Mouse (Mus musculus) hindbrain, embryonic 13.5 days (tissue): ENCODE results near the gene Mtcl1. TPM values are rescaled to one million over a fixed set of nuclear protein-coding genes. Genes with fewer than 3 reads are reported as not detected.

Source experiments
- ATAC-seq: fragments of 200-750 bp; cut with Nextera tagmentation; 2 replicates; pipeline ENCODE4 v1.8.0; 2017; ENCODE audit warnings: moderate TSS enrichment; ENCODE audit not compliant: low FRiP score
- H3K27ac ChIP-seq: fragments of 300-500 bp; sonication (generic); 2 replicates; pipeline ENCODE4 v1.5.1; 2015; ENCODE audit warnings: inconsistent platforms, mild to moderate bottlenecking, moderate library complexity
- H3K27me3 ChIP-seq: fragments of 300-500 bp; sonication (generic); 2 replicates; pipeline ENCODE4 v1.6.1; 2015; ENCODE audit warnings: mild to moderate bottlenecking, inconsistent platforms
- H3K36me3 ChIP-seq: fragments of 300-500 bp; sonication (generic); 2 replicates; pipeline ENCODE4 v1.6.1; 2015; ENCODE audit warnings: mild to moderate bottlenecking, inconsistent platforms
- H3K4me1 ChIP-seq: fragments of 300-500 bp; sonication (generic); replicated peaks from 2 replicates; pipeline ENCODE4 v1.6.1; 2015; ENCODE audit warnings: inconsistent platforms
- H3K4me2 ChIP-seq: fragments of 300-500 bp; sonication (generic); 2 replicates; pipeline ENCODE4 v1.6.1; 2015; ENCODE audit warnings: inconsistent platforms, mild to moderate bottlenecking, moderate library complexity
- H3K4me3 ChIP-seq: fragments of 300-500 bp; sonication (generic); 2 replicates; pipeline ENCODE4 v1.5.1; 2015; ENCODE audit warnings: mild to moderate bottlenecking, inconsistent platforms
- H3K9ac ChIP-seq: fragments of 300-500 bp; sonication (generic); 2 replicates; pipeline ENCODE4 v1.6.1; 2015; ENCODE audit warnings: mild to moderate bottlenecking, inconsistent platforms
- H3K9me3 ChIP-seq: fragments of 300-500 bp; sonication (generic); 2 replicates; pipeline ENCODE4 v1.6.1; 2016; ENCODE audit warnings: inconsistent platforms
- WGBS: fragments of 180-500 bp; shearing (Covaris S2); methylation state at CpG from one replicate; pipeline ENCODE4 v1.1.7; 2015; 5-methylcytosine and 5-hydroxymethylcytosine counted together
- polyA plus RNA-seq: library from polyadenylated mRNA; unstranded; fragments of >200 nt; fragmentation: Nextera tagmentation; extraction: Ambion mirVana; gene quantifications from 2 replicates; pipeline ENCODE4 v1.2.1, GENCODE M21; 2015

Mtcl1 gene
- polyA plus RNA-seq, 1 experiment from 2014 or later, result 50.9 TPM

GRCm38 (mm10) chr17:66417329-66417728, 32.2 kb downstream of the Mtcl1 start:
- Histone ChIP-seq H3K9ac (peak overlapping the region; percentile 56; the same call in 1 of the 2 replicates), H3K4me2 (peak overlapping the region; percentile 51), H3K27ac (peak overlapping the region; percentile 87), H3K36me3 (no peaks in the 10 kb centered on the region; the same call in 1 of the 2 replicates), H3K4me1 (peaks cover 50% of the 10 kb centered on the region), H3K4me3 (peak overlapping the region; percentile 20), H3K27me3 (no peaks in the 10 kb centered on the region), H3K9me3 (no peaks in the 10 kb centered on the region)
- 21% methylated on average over 5 of the region's 5 CpGs for WGBS
- ATAC-seq, result peak; percentile 53

DNA sequence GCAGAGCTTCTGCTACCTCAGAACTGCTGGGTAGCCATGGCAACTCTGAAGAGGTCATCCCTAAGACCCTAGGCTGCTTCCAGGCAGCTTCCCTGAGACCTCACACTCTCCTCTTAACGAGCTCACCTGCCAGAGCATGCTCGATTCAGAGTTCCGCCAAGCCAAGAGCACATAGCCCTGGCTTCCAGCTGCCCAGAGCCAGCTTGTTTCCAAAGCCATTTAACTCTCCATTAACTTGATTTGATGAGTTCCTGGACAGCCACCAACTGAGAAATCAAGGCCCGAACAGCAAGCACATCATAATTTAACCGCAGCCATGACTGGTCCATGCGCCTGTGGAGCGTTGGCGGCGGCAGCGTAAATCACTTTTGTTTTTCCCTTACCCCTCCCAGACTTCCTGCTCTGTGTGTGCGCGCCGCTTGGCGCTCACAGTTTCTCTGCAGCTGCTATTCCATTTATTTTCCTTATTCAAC, 32.7 kb downstream of the Mtcl1 start:
- peak overlapping the region; percentile 56; the same call in 1 of the 2 replicates for H3K9ac ChIP-seq
- WGBS, result 20% methylated on average over 14 of the region's 14 CpGs
- no peaks in the 10 kb centered on the region; the same call in 1 of the 2 replicates for H3K36me3 ChIP-seq
- H3K27me3 ChIP-seq, result no peaks in the 10 kb centered on the region
- H3K9me3 ChIP-seq, result no peaks in the 10 kb centered on the region
- peak overlapping the region; percentile 20 for H3K4me3 ChIP-seq
- H3K4me2 ChIP-seq, result peak overlapping the region; percentile 51
- ATAC-seq, result peak; percentile 62
- peaks cover 55% of the 10 kb centered on the region for H3K4me1 ChIP-seq
- peak overlapping the region; percentile 87 for H3K27ac ChIP-seq

- H3K4me3 ChIP-seq, result no peak overlapping the region
- H3K36me3 ChIP-seq, result no peaks in the 10 kb centered on the region; the same call in 1 of the 2 replicates
- H3K9me3 ChIP-seq, result no peaks in the 10 kb centered on the region
- H3K27me3 ChIP-seq, result no peaks in the 10 kb centered on the region
- no peak for ATAC-seq
- peak overlapping the region; percentile 87 for H3K27ac ChIP-seq
- 53% methylated on average over 7 of the region's 7 CpGs for WGBS
- 0 out of 2 replicates have a peak overlapping the region, but pooled peaks have one; percentile 56 for H3K9ac ChIP-seq
- peaks cover 59% of the 10 kb centered on the region for H3K4me1 ChIP-seq
- peak overlapping the region; percentile 51 for H3K4me2 ChIP-seq
Measured at GRCm38 (mm10) chr17:66416436-66416835, 33.1 kb downstream of the Mtcl1 start.

GRCm38 (mm10) chr17:66414331-66414730, 35.2 kb downstream of the Mtcl1 start:
- H3K4me1 ChIP-seq, result peaks cover 66% of the 10 kb centered on the region
- no peaks in the 10 kb centered on the region for H3K27me3 ChIP-seq
- no peaks in the 10 kb centered on the region for H3K9me3 ChIP-seq
- no peak overlapping the region for H3K9ac ChIP-seq
- no peak overlapping the region for H3K4me2 ChIP-seq
- H3K27ac ChIP-seq, result no peak overlapping the region
- H3K4me3 ChIP-seq, result no peak overlapping the region
- H3K36me3 ChIP-seq, result 0 out of 2 replicates have a peak, but pooled peaks cover 2% of the 10 kb centered on the region
- 75% methylated on average over 1 of the region's 1 CpGs for WGBS
- no peak for ATAC-seq

- WGBS, result 14% methylated on average over 12 of the region's 12 CpGs
- Histone ChIP-seq H3K27ac (peak overlapping the region; percentile 60), H3K4me2 (no peak overlapping the region), H3K36me3 (0 out of 2 replicates have a peak, but pooled peaks cover 2% of the 10 kb centered on the region), H3K9me3 (no peaks in the 10 kb centered on the region), H3K4me3 (no peak overlapping the region), H3K4me1 (peaks cover 57% of the 10 kb centered on the region), H3K9ac (peak overlapping the region; percentile 6; the same call in 1 of the 2 replicates), H3K27me3 (no peaks in the 10 kb centered on the region)
- ATAC-seq, result peak; percentile 21; the same call in 1 of the 2 replicates
Measured at GRCm38 (mm10) chr17:66412155-66412970, 37.2 kb downstream of the Mtcl1 start.

DNA sequence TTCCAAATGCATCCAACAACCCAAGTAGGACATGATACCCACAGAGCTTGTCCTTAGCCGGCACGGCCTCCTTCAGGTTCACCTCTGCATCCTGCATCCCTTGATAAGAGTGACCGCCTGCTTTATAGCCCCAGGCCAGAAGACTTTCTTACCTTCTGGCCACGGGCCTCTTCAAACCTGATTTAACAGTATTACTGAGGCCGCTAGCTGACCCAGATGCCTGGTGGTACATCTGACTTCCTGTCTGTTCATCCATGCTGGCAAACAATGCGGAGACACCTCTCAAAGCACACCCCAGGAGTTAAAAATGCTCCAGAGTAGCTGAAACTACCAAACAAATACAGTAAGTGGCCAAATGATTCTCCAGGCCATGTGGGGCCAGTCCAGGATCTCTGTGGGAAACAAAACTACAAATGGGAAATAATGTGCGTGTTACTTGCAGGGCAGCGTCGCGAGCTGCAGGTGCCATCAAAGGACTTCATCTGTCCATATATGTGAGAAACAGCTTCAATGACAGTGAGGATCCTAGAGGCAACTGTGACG, 38.6 kb downstream of the Mtcl1 start:
- Histone ChIP-seq H3K4me3 (no peak overlapping the region), H3K4me2 (no peak overlapping the region), H3K9me3 (no peaks in the 10 kb centered on the region), H3K27me3 (no peaks in the 10 kb centered on the region), H3K36me3 (0 out of 2 replicates have a peak, but pooled peaks cover 2% of the 10 kb centered on the region), H3K9ac (no peak overlapping the region), H3K27ac (0 out of 2 replicates have a peak overlapping the region, but pooled peaks have one; percentile 5), H3K4me1 (peaks cover 55% of the 10 kb centered on the region)
- 82% methylated on average over 11 of the region's 11 CpGs for WGBS
- no peak for ATAC-seq

GRCm38 (mm10) chr17:66409070-66409605, 40.4 kb downstream of the Mtcl1 start:
- 82% methylated on average over 9 of the region's 9 CpGs for WGBS
- Histone ChIP-seq H3K9ac (no peak overlapping the region), H3K4me1 (peaks cover 68% of the 10 kb centered on the region), H3K27ac (no peak overlapping the region), H3K4me3 (no peak overlapping the region), H3K9me3 (no peaks in the 10 kb centered on the region), H3K36me3 (0 out of 2 replicates have a peak, but pooled peaks cover 2% of the 10 kb centered on the region), H3K27me3 (no peaks in the 10 kb centered on the region), H3K4me2 (no peak overlapping the region)
- ATAC-seq, result no peak

GRCm38 (mm10) chr17:66408400-66408799, 41.1 kb downstream of the Mtcl1 start:
- WGBS, result 90% methylated on average over 5 of the region's 5 CpGs
- no peak for ATAC-seq
- H3K4me3 ChIP-seq, result no peak overlapping the region
- H3K36me3 ChIP-seq, result 0 out of 2 replicates have a peak, but pooled peaks cover 2% of the 10 kb centered on the region
- H3K4me2 ChIP-seq, result no peak overlapping the region
- peaks cover 71% of the 10 kb centered on the region for H3K4me1 ChIP-seq
- H3K9ac ChIP-seq, result no peak overlapping the region
- H3K27me3 ChIP-seq, result no peaks in the 10 kb centered on the region
- H3K9me3 ChIP-seq, result no peaks in the 10 kb centered on the region
- H3K27ac ChIP-seq, result no peak overlapping the region

DNA sequence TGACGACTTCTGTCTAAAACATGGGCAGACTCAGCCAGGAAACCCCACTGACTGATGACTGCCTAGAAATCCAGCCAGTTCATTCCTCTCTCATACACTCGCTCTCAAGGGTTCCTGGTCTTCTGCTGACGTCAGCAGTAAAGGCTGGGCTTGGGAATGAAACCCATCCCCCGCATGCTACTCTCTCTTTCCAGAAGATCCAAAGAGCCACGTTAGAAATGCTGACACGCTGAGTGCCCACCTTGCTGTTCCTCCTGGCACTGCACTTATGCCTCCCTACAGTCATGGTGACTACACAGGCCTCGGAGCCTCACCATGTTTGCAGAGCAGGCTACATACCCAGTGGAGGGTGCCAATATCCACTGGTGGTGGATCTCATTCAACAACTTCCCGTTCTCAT, 41.7 kb downstream of the Mtcl1 start:
- H3K27ac ChIP-seq, result no peak overlapping the region
- H3K9ac ChIP-seq, result no peak overlapping the region
- H3K9me3 ChIP-seq, result no peaks in the 10 kb centered on the region
- no peak overlapping the region for H3K4me2 ChIP-seq
- no peaks in the 10 kb centered on the region for H3K27me3 ChIP-seq
- WGBS, result 56% methylated on average over 8 of the region's 8 CpGs
- H3K4me3 ChIP-seq, result no peak overlapping the region
- no peak for ATAC-seq
- H3K4me1 ChIP-seq, result peaks cover 71% of the 10 kb centered on the region
- H3K36me3 ChIP-seq, result 0 out of 2 replicates have a peak, but pooled peaks cover 2% of the 10 kb centered on the region

DNA sequence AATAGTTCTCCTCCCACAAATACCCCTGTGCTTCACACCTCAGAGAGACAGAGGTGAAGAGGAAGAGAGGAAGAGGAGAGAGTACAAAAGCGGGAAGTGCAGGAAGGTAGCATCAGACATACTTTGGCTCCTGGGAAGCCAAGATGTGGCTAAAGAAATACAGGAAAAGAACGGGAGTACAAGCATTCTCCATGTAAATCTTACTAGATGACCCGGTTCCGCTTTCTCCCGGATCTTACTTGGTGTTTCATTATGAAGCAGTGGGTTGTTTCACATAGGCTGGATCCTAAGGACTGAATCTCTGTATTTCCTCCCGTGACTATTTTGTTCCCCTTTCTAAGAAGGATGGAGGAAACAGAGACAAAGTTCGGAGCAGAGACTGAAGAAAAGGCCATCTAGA, 43.9 kb downstream of the Mtcl1 start:
- WGBS, result 35% methylated on average over 7 of the region's 7 CpGs
- Histone ChIP-seq H3K9ac (no peak overlapping the region), H3K36me3 (peaks cover 4% of the 10 kb centered on the region; the same call in 1 of the 2 replicates), H3K27ac (peak overlapping the region; percentile 60), H3K4me3 (no peak overlapping the region), H3K4me2 (no peak overlapping the region), H3K4me1 (peaks cover 71% of the 10 kb centered on the region), H3K9me3 (no peaks in the 10 kb centered on the region), H3K27me3 (no peaks in the 10 kb centered on the region)
- ATAC-seq, result no peak

- H3K27ac ChIP-seq, result peak overlapping the region; percentile 60; the same call in 1 of the 2 replicates
- no peak overlapping the region for H3K4me3 ChIP-seq
- no peak overlapping the region for H3K9ac ChIP-seq
- peak; percentile 25; the same call in 1 of the 2 replicates for ATAC-seq
- 18% methylated on average over 10 of the region's 10 CpGs for WGBS
- H3K4me2 ChIP-seq, result no peak overlapping the region
- H3K4me1 ChIP-seq, result peaks cover 69% of the 10 kb centered on the region
- no peaks in the 10 kb centered on the region for H3K27me3 ChIP-seq
- peaks cover 6% of the 10 kb centered on the region; the same call in 1 of the 2 replicates for H3K36me3 ChIP-seq
- no peaks in the 10 kb centered on the region for H3K9me3 ChIP-seq
Measured at GRCm38 (mm10) chr17:66404883-66405590, 44.5 kb downstream of the Mtcl1 start.
